Mouse (Mus musculus) cerebral cortex, adult 2 months (tissue): ENCODE measurements around the gene Cirbp.

ENCODE experiments used
- WGBS: fragments of 180-500 bp; shearing (Covaris S2); methylation state at CpG from one replicate; pipeline ENCODE4 v1.1.7; 2018; 5-methylcytosine and 5-hydroxymethylcytosine counted together

Cirbp gene

DNA sequence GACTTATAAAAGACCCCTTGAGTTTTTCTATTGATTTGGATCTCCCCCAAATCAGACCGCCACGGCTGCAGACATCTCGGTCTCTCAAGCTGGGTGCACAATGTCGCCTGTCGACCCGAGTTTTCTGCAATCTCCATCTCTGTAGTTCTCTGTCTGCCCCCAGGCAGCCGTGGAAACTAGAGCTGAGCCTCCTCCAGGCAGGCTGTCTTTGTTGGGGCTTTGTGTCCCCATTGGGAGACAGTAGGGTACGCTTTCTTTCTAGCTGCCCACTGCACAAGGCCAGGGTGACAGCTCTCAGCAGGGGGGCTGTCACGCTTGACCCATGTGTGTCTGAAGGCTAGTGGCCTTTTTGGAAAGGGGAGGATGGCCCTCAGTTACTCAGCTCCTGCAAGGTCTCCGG, 41.9 kb downstream of the Cirbp start:
- WGBS, result 81% methylated on average over 10 of the region's 10 CpGs

DNA sequence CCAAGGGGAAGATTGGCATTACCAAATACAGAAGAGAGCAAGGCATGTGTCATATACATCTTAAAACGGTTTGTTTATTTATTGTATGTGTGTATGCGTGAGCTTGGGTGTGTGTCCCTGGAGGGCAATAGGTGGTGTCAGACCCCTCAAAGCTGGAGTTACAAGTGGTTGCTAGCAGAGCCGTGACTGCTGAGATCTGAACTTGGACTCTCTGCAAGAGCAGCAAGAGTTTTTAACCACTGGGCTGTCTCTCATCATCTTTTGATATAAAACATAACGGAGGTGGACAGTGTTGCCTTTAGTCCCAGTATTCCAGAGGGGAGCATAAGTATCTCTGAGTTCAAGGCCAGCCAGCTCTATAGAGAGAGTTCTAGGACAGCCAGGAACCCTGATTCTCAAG, 42.5 kb downstream of the Cirbp start:
- WGBS, result 84% methylated on average over 4 of the region's 4 CpGs

DNA sequence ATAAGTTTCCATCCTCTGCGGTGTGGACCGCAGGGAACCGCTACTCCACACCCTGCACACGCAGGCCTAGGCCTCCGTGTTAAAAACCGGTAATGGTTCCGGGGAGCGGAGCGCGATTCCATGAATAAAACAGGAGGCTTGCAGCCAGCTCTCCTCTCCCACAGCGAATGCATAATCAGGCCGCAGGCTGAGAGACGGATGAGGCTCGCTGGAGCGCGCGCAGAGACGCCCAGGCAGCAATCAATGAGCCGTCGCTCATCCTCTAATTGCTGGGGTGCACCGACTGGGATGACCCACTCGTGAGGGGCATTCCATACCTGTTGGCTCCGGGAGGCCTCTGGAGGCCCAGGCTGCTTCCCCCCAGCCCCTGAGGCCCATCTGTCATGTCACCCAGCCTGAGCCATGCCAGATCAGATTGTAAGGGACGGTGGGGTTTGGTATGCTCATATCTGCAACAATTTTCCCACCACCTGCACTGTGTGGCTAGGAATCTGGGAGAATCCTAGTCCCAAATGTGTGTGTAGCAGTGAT, 43.1 kb downstream of the Cirbp start:
- 18% methylated on average over 24 of the region's 24 CpGs for WGBS

DNA sequence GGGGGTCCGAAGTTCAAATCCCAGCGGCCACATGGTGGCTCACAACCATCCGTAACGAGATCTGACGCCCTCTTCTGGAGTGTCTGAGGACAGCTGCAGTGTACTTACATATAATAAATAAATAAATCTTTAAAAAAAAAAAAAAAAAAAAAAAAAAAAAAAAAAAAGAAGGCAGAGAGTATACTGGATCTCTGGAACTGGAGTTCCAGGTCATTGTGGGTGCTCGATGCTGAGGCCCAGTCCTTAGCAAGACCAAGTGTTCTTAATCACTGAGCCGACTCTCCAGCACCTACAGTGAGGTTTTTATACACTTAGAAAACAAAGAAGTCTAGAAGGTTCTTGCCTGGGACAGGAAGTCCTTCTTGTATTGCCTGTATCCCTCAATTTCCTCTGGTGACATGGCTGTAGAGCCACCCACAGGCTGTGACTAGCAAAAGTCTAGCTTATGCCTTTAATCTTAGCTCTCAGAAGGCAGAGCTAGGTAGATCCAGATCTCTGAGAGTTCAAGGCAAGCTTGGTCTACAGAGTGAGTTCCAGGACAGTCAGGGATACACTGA, 45.8 kb downstream of the Cirbp start:
- WGBS, result 78% methylated on average over 7 of the region's 7 CpGs

DNA sequence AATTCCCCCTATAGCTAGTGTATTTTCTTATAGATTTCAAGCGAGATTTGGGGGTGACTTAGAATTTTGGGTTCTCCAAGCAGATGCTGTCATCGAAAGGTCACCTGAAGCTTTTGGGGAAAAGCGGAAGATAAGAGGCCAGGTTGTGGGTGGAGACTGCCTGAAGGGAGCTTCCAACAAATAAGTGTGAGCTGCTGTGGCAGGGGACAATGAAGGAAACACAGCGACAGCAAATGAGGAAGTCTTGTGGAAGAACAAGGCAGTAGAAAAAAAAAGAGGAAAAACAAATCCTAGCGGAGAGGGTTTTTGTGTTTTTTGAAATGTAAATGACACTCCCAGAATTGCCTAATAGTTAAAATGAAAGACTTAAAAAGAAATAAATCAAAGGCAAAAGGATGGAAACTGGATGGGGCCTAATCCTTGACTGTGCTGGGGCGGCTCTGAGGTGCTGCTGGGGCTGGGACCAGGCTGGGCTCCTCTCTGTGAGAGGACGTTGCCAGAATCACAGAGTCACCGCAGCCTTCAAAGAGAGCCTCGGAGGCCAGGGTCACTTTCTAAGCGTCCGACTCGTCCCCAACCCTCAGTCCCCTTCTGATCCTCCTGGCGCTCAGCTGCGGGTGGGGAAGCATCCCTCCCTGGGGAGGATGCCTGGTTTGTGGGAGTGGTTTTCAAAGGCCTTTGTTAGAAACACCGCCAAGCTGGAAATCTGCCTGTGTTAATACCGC, 49.4 kb downstream of the Cirbp start:
- 65% methylated on average over 16 of the region's 16 CpGs for WGBS

DNA sequence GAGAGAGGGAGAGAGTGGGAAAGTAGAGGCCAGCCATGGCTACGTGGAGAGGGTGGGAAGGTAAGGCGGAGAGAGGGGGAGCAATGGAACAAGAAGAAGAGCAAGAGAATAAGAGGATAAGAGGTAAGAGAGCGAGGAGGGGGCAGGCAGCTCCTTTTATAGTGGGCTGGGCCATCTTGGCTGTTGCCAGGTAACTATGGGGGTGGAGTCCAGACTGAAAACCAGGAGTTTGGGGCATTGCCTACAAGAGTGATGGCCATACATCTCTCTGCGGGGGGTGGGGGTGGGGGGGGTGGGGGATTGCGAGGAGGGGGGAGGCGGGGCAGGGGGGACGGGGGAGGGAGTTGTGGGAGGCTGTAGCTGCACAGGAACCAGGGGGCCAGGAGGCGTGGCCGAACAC, 54.9 kb downstream of the Cirbp start:
- WGBS, result 49% methylated on average over 9 of the region's 9 CpGs
